In the genomic region with DNA sequence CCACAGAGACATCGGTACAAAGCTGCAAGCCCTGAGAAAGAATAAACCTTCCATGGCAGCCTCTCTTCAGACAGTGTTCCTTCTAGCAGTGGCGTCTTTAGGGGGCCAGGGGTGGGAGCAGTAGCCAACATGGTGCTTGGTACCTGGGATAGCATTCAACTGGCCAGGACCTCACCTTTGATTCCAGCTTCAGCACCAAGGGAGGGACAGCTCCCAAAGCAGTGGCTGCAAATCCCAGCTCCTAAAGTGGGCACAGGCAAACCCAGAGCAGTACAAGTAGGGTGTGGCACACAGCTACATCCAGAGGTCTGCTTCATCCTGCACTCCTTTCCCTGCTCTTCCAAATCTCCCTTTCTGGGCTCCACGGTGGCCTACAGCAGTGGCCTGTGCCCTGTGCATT, we compare ENCODE assay signal across 12 mouse cellular contexts.
DNase-seq lines count a peak whose midpoint lies in the region; ATAC-seq and TF ChIP-seq lines count a peak whose summit lies in the region.
"Had no signal": no experiment of that assay in that cellular context is flagged by ENCODE, and none has a peak within 500 bp of the region (broad histone marks: within the 10 kb centered on the region; RNA-seq: fewer than 3 reads in every experiment).

No protein-coding gene starts in this region.

- no peak overlapping the region for H3K9ac ChIP-seq in hindbrain, embryonic 11.5 days (ENCODE audit: low read depth, low read length)
- no peak overlapping the region for H3K9ac ChIP-seq in hindbrain, embryonic 12.5 days
- H3K9ac ChIP-seq in MEL (ENCODE audit: control insufficient read depth, low read depth, low read length, poor library complexity, severe bottlenecking) = no peak overlapping the region
- H3K9ac ChIP-seq: embryonic facial prominence, embryonic 15.5 days; limb, embryonic 13.5 days; lung, embryonic 15.5 days had no signal

- H3K4me3 ChIP-seq in hindbrain, embryonic 11.5 days (ENCODE audit: low read depth, low read length) = no peak overlapping the region
- H3K4me3 ChIP-seq in hindbrain, embryonic 12.5 days = no peak overlapping the region
- no peak overlapping the region for H3K4me3 ChIP-seq in MEL (ENCODE audit: control insufficient read depth in 1 of 2, insufficient read depth in 1 of 2, low read depth in 2 of 2, low read length in 2 of 2)
- H3K4me3 ChIP-seq: embryonic facial prominence, embryonic 15.5 days; limb, embryonic 13.5 days; lung, embryonic 15.5 days had no signal

- ATAC-seq in hindbrain, embryonic 11.5 days (ENCODE audit: low FRiP score) = no peak
- ATAC-seq in hindbrain, embryonic 12.5 days (ENCODE audit: low FRiP score) = no peak

- no peaks in the 10 kb centered on the region for H3K36me3 ChIP-seq in hindbrain, embryonic 11.5 days (ENCODE audit: control insufficient read depth, insufficient read depth, low read length)
- H3K36me3 ChIP-seq in hindbrain, embryonic 12.5 days = no peaks in the 10 kb centered on the region; the same call in 1 of the 2 replicates
- no peaks in the 10 kb centered on the region for H3K36me3 ChIP-seq in MEL (ENCODE audit: control insufficient read depth in 1 of 2, insufficient read depth in 2 of 2, low read length in 2 of 2)
- H3K36me3 ChIP-seq: embryonic facial prominence, embryonic 15.5 days; limb, embryonic 13.5 days; lung, embryonic 15.5 days had no signal

- 77% methylated on average over 3 of the region's 3 CpGs for WGBS in hindbrain, embryonic 11.5 days
- WGBS in hindbrain, embryonic 12.5 days = 85% methylated on average over 3 of the region's 3 CpGs

- TF ChIP-seq POLR2A in MEL (IDR thresholded peaks at IDR 0.05; ENCODE audit: control insufficient read depth in 1 of 2, insufficient read depth in 1 of 2, low read depth in 1 of 2, low read length in 2 of 2, poor library complexity in 1 of 2) = no peak

- intact Hi-C loops in left cerebral cortex, postnatal 10 days (cut with DNase I) = no loop called here

- H3K79me2 ChIP-seq in MEL (ENCODE audit: control insufficient read depth, insufficient read depth, low read length, poor library complexity) = no peaks in the 10 kb centered on the region

- H3K9me3 ChIP-seq in hindbrain, embryonic 11.5 days (ENCODE audit: control insufficient read depth, low read length) = no peaks in the 10 kb centered on the region
- no peaks in the 10 kb centered on the region for H3K9me3 ChIP-seq in hindbrain, embryonic 12.5 days (replicated peaks)
- no peaks in the 10 kb centered on the region for H3K9me3 ChIP-seq in MEL (replicated peaks; ENCODE audit: insufficient read depth, low read length)
- H3K9me3 ChIP-seq: embryonic facial prominence, embryonic 15.5 days; limb, embryonic 13.5 days; lung, embryonic 15.5 days had no signal

- TF ChIP-seq RAD21 in MEL (IDR thresholded peaks at IDR 0.05; ENCODE audit: low read depth, low read length) = no peak

- no peak overlapping the region for H3K27ac ChIP-seq in hindbrain, embryonic 11.5 days (ENCODE audit: low read depth, low read length)
- H3K27ac ChIP-seq in hindbrain, embryonic 12.5 days = no peak overlapping the region
- no peak overlapping the region for H3K27ac ChIP-seq in MEL (ENCODE audit: control insufficient read depth, low read depth, low read length)
- H3K27ac ChIP-seq: embryonic facial prominence, embryonic 15.5 days; limb, embryonic 13.5 days; lung, embryonic 15.5 days had no signal

- TF ChIP-seq EP300 in MEL (IDR thresholded peaks at IDR 0.05; ENCODE audit: low read depth in 1 of 2, low read length in 2 of 2) = no peak

- no peak for TF ChIP-seq CTCF in MEL (IDR thresholded peaks at IDR 0.05 in 2 of 3, conservative IDR thresholded peaks at IDR 0.05 in 1 of 3; ENCODE audit: control insufficient read depth in 1 of 3, insufficient read depth in 1 of 3, low read depth in 2 of 3, low read length in 3 of 3, poor library complexity in 1 of 3, severe bottlenecking in 1 of 3)

- DNase-seq in hindbrain, embryonic 11.5 days (ENCODE audit: low spot score) = peak; percentile 32
- DNase-seq in 3T3-L1 (ENCODE audit: low read depth, low spot score) = peak; percentile 43
- DNase-seq in MEL (ENCODE audit: low read depth, low spot score) = peak; percentile 39
- peak; percentile 50 for DNase-seq in forelimb bud, embryonic 11.5 days (ENCODE audit: low read depth, low spot score)
- no peak for DNase-seq in left cerebral cortex, postnatal 10 days (ENCODE audit: extremely low spot score in 1 of 2, low spot score in 2 of 2)
- no peak for DNase-seq in yolk sac, embryonic 10.5 days (ENCODE audit: low spot score)
- DNase-seq: cerebellum, adult 11 months; thymus, postnatal 14 days had no signal

- no peaks in the 10 kb centered on the region for H3K27me3 ChIP-seq in hindbrain, embryonic 11.5 days (ENCODE audit: control insufficient read depth, insufficient read depth, low read length)
- no peaks in the 10 kb centered on the region for H3K27me3 ChIP-seq in hindbrain, embryonic 12.5 days
- H3K27me3 ChIP-seq in MEL (ENCODE audit: control insufficient read depth in 1 of 2, insufficient read depth in 2 of 2, low read length in 2 of 2) = no peaks in the 10 kb centered on the region
- H3K27me3 ChIP-seq: embryonic facial prominence, embryonic 15.5 days; limb, embryonic 13.5 days; lung, embryonic 15.5 days had no signal

- no peaks in the 10 kb centered on the region for H3K4me1 ChIP-seq in hindbrain, embryonic 11.5 days (replicated peaks; ENCODE audit: control insufficient read depth, insufficient read depth, low read length)
- H3K4me1 ChIP-seq in hindbrain, embryonic 12.5 days = no peaks in the 10 kb centered on the region
- no peaks in the 10 kb centered on the region for H3K4me1 ChIP-seq in MEL (ENCODE audit: control insufficient read depth in 1 of 2, insufficient read depth in 2 of 2, low read length in 2 of 2)
- H3K4me1 ChIP-seq: limb, embryonic 13.5 days; lung, embryonic 15.5 days had no signal

- H3K4me2 ChIP-seq in hindbrain, embryonic 11.5 days (replicated peaks; ENCODE audit: low read depth, low read length) = no peak overlapping the region
- H3K4me2 ChIP-seq in hindbrain, embryonic 12.5 days (replicated peaks) = no peak overlapping the region
- H3K4me2 ChIP-seq: embryonic facial prominence, embryonic 15.5 days; limb, embryonic 13.5 days; lung, embryonic 15.5 days had no signal

TF ChIP-seq in MEL, 35 proteins besides CTCF, POLR2A, EP300 and RAD21:
- TF ChIP-seq MAZ (IDR thresholded peaks at IDR 0.05; ENCODE audit: low read depth, low read length) = no peak
- 0 out of 2 replicates have a peak, but pooled peaks have one; percentile 25 for TF ChIP-seq SIN3A (IDR thresholded peaks at IDR 0.05; ENCODE audit: low read length)
- 0 out of 2 replicates have a peak, but pooled peaks have one; percentile 18 for TF ChIP-seq MXI1 (IDR thresholded peaks at IDR 0.05; ENCODE audit: low read depth, low read length)
TF ChIP-seq in MEL: peak in this region for 2.

Comparison
In these comparisons a context has a peak if more than half of its experiments do, and no peak if none do; other contexts are left out.
1. DNase-seq: peak in hindbrain, embryonic 11.5 days (single experiment), 3T3-L1 (single experiment), MEL (single experiment) and forelimb bud, embryonic 11.5 days (single experiment); none in left cerebral cortex, postnatal 10 days (0 of 2) and yolk sac, embryonic 10.5 days (single experiment).